Comparison of ENCODE assay signal across 24 mouse cellular contexts in the genomic region with DNA sequence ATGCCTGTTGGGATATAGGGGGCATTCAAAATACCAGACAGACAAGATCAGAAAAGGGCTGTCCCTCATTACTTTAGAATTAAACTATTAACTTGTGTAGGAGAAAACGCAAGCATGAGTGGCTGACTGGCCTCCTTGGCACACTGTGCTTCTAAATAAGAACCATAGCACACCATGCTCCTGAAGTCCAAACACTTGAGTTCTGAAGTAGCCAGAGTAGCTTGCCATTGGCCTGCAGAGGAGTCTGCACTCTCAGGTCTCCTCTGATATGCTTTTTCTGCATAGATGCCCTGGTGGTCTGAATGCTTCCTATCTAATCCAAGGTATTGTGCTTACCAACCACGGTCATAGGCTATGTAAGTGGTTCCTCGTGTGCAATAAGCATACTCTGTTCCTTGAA.
DNase-seq lines count a peak whose midpoint lies in the region; ATAC-seq lines count a peak whose summit lies in the region.
"Had no signal": no experiment of that assay in that cellular context is flagged by ENCODE, and none has a peak within 500 bp of the region (broad histone marks: within the 10 kb centered on the region; RNA-seq: fewer than 3 reads in every experiment).

No protein-coding gene starts in this region.

- no peak overlapping the region for H3K4me2 ChIP-seq in midbrain, embryonic 11.5 days
- H3K4me2 ChIP-seq in midbrain, embryonic 13.5 days (replicated peaks) = no peak overlapping the region
- H3K4me2 ChIP-seq: embryonic facial prominence, embryonic 12.5 days; forebrain, embryonic 13.5 days; forebrain, embryonic 15.5 days had no signal

- H3K4me1 ChIP-seq in midbrain, embryonic 11.5 days (ENCODE audit: control insufficient read depth, insufficient read depth, low read length) = peaks cover 5% of the 10 kb centered on the region; the same call in 1 of the 2 replicates
- peaks cover 7% of the 10 kb centered on the region for H3K4me1 ChIP-seq in midbrain, embryonic 13.5 days (replicated peaks)
- H3K4me1 ChIP-seq: embryonic facial prominence, embryonic 12.5 days; forebrain, embryonic 15.5 days had no signal

- H3K9me3 ChIP-seq in midbrain, embryonic 11.5 days (ENCODE audit: control insufficient read depth, low read length) = no peaks in the 10 kb centered on the region
- H3K9me3 ChIP-seq in midbrain, embryonic 13.5 days = no peaks in the 10 kb centered on the region
- H3K9me3 ChIP-seq: embryonic facial prominence, embryonic 10.5 days; embryonic facial prominence, embryonic 12.5 days; forebrain, embryonic 13.5 days; forebrain, embryonic 15.5 days had no signal

- no peaks in the 10 kb centered on the region; the same call in 1 of the 2 replicates for H3K27me3 ChIP-seq in midbrain, embryonic 11.5 days (ENCODE audit: control insufficient read depth, insufficient read depth, low read length)
- no peaks in the 10 kb centered on the region for H3K27me3 ChIP-seq in midbrain, embryonic 13.5 days
- H3K27me3 ChIP-seq: CH12.LX; embryonic facial prominence, embryonic 12.5 days; forebrain, embryonic 13.5 days; forebrain, embryonic 15.5 days had no signal

- H3K9ac ChIP-seq in midbrain, embryonic 11.5 days (ENCODE audit: low read length) = no peak overlapping the region
- H3K9ac ChIP-seq in midbrain, embryonic 13.5 days (replicated peaks) = no peak overlapping the region
- H3K9ac ChIP-seq: embryonic facial prominence, embryonic 12.5 days; forebrain, embryonic 13.5 days; forebrain, embryonic 15.5 days had no signal

- ATAC-seq in midbrain, embryonic 11.5 days (ENCODE audit: low FRiP score) = no peak
- ATAC-seq in midbrain, embryonic 13.5 days = no peak
- ATAC-seq: activated CD4-positive, CD25-positive, alpha-beta regulatory T cell, adult 4 months; CD4-positive, CD25-positive, alpha-beta regulatory T cell, adult 4 months; forebrain, embryonic 13.5 days; forebrain, embryonic 15.5 days; Patski had no signal

- WGBS in midbrain, embryonic 11.5 days = 85% methylated on average over 3 of the region's 3 CpGs
- WGBS in midbrain, embryonic 13.5 days = 82% methylated on average over 3 of the region's 3 CpGs

- DNase-seq in heart, adult 11 months = peak; percentile 52
- DNase-seq in heart, postnatal 4 days = no peak
- peak; percentile 10 for DNase-seq in lung, postnatal 25 days (ENCODE audit: low spot score)
- DNase-seq in lung, postnatal 10 days = no peak
- DNase-seq in midbrain, embryonic 11.5 days (ENCODE audit: low spot score, missing footprints) = peak; percentile 62
- DNase-seq: adrenal gland, adult 8-10 months; adrenal gland, postnatal 14 days; adrenal gland, postnatal 36 days; B cell, adult 2 months; cerebellum, adult 11-12 months; cerebellum, adult 2 months; cerebellum, adult 9-10 months; cerebellum, postnatal 10 days; cerebellum, postnatal 25 days had no signal

- H3K4me3 ChIP-seq in midbrain, embryonic 11.5 days (ENCODE audit: low read depth, low read length) = no peak overlapping the region
- no peak overlapping the region for H3K4me3 ChIP-seq in midbrain, embryonic 13.5 days (replicated peaks)
- H3K4me3 ChIP-seq: embryonic facial prominence, embryonic 10.5 days; embryonic facial prominence, embryonic 12.5 days; forebrain, embryonic 13.5 days; forebrain, embryonic 15.5 days had no signal

- H3K36me3 ChIP-seq in midbrain, embryonic 11.5 days (ENCODE audit: control insufficient read depth, insufficient read depth, low read length) = no peaks in the 10 kb centered on the region
- H3K36me3 ChIP-seq in midbrain, embryonic 13.5 days = no peaks in the 10 kb centered on the region
- H3K36me3 ChIP-seq: embryonic facial prominence, embryonic 10.5 days; embryonic facial prominence, embryonic 12.5 days; forebrain, embryonic 15.5 days; G1E had no signal

- H3K27ac ChIP-seq in midbrain, embryonic 11.5 days (ENCODE audit: low read depth, low read length) = no peak overlapping the region
- H3K27ac ChIP-seq in midbrain, embryonic 13.5 days = no peak overlapping the region
- H3K27ac ChIP-seq: embryonic facial prominence, embryonic 10.5 days; embryonic facial prominence, embryonic 12.5 days; forebrain, embryonic 13.5 days; forebrain, embryonic 15.5 days had no signal

Comparison
In these comparisons a context has a peak if more than half of its experiments do, and no peak if none do; other contexts are left out.
1. DNase-seq: peak in heart, adult 11 months (single experiment), lung, postnatal 25 days (single experiment) and midbrain, embryonic 11.5 days (single experiment); none in heart, postnatal 4 days (single experiment) and lung, postnatal 10 days (single experiment).